Mouse (Mus musculus) mouse embryonic stem cell (cell line): ENCODE measurements around the gene Ppp2r2d.

Experiments
- in situ Hi-C, 2 experiments: fragments of 300-500 bp; cut with MboI; formaldehyde crosslinking; loops; 1 replicate in 1 of 2; 3 replicates in 1 of 2; pipeline ENCODE4 v1.14.3; 2019 to 2020; ENCODE audit warnings: low sequenced_read_pairs in 2 of 2, low pct_unique_long_range_greater_than_20kb in 1 of 2, mixed read lengths in 1 of 2; ENCODE audit not compliant: unreplicated experiment in 1 of 2

The Ppp2r2d gene

DNA sequence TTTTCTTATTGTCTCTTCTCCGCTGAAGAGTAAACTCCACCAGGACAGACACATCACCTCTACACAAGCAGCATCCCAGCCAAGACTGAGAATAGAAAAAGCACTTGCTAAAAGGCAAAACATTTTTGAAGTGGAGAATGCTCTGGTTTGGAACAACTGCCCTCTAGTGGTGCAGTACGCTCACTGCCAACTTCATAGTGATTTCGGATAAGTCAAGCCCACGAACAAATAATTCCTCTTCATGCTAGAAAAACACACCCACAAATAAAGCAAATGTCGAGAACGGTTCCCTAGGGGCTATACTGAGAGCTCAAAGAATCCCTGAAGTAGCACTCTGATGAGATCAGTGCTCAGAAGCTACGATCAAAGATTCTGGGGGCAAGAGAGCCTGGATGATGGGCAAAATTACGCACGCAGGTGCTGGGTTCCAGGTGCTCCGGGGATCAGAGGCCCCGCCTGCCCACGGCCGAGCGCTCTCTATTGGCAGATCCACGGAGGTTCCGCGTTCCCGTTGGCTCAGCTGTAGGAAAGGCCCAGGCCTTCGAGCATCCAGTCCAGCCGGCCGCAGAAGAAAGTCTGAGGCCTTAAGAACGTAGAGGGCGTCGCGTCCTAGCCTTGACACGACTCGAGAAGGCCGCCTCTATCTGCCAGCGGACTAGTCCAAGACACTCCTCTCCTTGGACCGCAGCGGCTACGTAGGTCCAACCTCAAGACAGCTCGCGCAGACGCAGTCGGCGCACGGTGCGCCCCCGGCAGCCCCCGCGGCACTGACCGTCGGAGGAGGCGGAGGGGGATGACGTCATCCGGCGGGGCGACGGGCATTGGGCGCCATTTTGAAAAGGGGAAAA is at the start of gene Ppp2r2d, which contains the start of gene Mapk1ip1:
Gene Ppp2r2d, plus strand, starts transcription at position 536 of the 848 bp plus-strand sequence.
Gene Mapk1ip1, minus strand, starts transcription at position 730 of the 848 bp plus-strand sequence.
- in situ Hi-C loops, result loop anchor here in 1 of 2 experiments (25.0 kb wide), 1 partner anchor 1358 kb away; no protein-coding TSS in a partner anchor

DNA sequence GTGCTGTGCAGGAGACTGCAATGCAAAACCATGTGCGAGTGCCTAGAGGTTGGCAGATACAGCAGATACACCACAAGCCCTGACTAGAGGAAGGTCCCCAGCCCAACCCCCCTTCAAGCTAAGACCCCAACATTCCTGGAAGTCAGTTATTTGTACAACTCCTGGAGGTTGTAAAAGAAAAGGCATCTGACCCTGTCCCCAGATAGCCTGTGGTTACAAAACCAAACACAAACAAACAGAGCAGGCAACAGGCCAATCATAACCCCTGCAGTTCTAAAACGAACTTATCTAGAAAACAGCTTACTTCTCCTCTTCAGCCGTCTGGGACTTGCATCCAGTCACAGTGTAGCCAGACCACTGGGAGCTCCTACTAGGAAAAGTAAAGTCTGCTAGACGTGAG is 42.5 kb upstream of the Ppp2r2d start:
- in situ Hi-C loops, result no loop called here

DNA sequence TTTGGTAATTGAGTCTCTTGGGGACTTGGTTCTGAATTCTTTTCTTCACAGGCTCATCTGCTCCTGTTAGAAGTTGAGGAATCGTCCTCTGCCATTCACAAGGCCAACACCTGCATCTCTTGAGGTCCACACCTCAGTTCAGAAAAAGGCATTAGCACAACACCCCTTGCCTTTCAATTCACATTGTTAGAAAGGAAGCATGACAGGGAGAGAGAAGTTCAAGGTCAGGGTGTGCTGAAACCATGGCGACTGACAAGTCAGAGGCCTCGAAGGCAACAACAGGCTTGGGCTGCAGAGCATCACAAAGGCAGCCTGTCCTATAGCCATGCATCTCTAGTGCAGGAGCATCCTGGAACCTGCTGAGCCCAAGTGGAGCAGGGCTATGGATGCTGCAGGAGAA is 38.7 kb upstream of the Ppp2r2d start:
- in situ Hi-C loops, result no loop called here

DNA sequence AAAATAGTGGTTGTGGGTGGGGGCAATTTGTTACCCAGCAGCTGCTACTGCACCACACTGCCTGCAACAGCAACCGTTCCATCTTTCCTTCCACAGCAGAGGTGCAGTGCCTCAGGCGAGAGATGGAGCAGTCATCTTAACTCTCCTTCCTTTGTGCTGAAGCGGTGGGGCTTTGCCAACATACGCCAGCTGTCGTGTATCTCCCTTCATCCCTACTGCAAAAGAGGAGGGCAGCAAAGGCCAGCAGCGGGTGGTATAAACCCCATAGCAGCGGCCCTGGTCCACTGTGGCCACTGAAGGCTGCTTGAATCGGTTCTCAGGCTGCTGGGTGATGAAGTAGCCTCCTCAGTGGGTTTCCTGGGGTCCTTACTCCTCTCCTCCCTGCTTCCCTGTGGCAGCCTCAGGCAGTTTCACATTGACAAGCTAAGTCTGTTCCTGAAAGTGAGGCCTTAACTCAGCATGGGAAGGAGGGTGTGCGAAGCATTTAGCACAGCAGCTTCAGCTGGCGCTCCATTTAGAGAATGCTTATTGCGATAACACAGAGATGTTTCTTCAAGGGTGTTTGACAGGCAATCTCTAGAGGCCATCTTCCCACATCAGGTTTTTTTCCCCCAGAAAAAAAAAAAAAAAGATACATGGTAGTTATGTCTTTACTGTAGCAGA is 32.5 kb upstream of the Ppp2r2d start:
- in situ Hi-C loops, result no loop called here

DNA sequence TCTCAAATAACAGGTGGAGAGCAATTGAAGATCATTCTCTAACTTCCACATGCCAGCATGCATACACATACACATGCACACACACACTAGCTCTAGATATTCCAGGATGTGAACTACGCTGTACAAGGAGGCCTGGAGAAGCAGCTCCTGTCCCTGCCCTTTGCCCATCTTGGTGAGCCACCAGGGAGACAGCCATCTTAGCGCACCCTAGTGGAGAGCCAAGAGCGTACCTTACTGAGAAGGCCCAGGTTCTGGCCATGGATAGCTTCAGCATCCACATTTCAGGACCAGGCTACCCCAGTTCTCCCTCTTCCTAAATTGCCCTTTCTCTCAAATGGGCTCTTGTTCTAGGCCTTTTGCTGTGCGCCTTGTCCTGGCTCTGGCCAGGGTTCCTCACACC is 27.6 kb upstream of the Ppp2r2d start:
- in situ Hi-C loops, result no loop called here

DNA sequence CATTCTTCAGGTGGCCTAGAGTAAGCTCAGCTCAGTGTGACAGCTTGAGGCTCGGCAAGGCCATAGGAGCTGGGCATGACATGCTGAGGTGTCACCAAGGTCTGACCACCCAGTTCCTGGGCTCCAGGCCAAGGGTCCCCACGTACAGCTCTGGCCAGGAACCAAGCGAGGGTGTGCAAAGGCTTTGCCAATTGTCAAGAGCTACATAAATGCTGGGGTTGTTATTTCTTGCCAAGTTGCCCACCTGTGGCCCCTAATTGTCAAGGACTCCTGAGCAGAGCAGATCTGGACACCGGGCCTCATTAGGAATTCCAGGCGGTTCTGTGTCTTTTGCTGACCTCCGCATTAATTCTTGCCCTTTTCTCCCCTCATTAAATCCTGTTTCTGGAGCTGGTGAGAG is 21.5 kb upstream of the Ppp2r2d start:
- in situ Hi-C loops, result no loop called here

DNA sequence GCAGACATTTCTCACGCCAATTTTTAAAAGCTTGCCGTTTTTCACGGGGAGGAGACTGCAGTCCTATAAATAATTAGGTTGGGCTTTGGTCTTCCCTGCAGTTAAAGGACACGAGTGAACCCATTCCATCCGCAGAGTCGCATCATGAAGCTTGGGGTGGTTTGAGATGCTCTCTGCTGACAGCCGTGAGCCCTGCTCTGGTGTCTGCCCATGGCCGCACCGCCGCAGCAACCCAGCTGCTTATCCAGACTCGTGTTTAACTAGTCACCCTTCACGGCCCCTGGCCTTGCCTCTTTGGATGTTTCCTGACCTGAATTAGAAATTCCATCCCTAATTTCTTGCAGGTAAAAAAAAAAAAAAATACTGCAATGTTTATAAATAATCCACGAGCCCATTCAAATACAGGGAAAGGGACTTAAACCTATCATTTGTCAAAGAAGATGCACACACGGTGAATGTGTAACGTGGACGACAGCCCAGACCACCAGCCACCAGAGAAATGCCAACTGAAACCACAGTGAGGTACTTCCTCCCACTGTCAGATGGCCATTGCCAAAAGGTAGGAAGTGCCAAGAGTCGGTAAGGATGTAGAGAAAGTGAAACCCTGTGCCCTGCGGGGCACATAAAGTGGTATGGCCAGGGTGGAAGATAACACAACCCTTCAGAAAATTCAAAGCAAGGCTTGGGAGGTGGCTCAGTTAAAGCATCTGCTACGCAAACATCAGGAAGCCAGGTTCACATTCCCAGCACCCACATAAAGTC is 20.7 kb upstream of the Ppp2r2d start:
- in situ Hi-C loops, result loop anchor here in 1 of 2 experiments (25.0 kb wide), 1 partner anchor 1338 kb away; no protein-coding TSS in a partner anchor

DNA sequence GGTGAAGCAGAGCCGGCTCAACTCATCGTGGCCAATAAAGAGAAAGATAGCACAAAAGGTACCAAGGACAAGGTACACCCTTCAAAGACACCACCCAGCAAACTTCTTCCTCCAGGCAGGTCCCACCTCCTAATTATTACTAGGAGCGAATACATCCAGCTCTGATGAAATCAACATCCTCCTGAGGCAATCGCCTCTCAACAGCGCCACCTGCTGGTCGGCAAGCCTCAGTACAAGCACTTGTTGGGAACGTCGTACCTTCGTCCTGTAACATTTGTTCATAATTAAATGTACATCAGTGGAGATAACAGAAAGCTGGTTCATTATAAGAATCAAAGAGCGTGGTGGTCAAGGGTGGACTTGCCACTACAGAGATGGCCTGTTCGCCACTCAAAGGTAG is 18.1 kb upstream of the Ppp2r2d start:
- in situ Hi-C loops, result loop anchor here in 1 of 2 experiments (25.0 kb wide), 1 partner anchor 1341 kb away; no protein-coding TSS in a partner anchor

DNA sequence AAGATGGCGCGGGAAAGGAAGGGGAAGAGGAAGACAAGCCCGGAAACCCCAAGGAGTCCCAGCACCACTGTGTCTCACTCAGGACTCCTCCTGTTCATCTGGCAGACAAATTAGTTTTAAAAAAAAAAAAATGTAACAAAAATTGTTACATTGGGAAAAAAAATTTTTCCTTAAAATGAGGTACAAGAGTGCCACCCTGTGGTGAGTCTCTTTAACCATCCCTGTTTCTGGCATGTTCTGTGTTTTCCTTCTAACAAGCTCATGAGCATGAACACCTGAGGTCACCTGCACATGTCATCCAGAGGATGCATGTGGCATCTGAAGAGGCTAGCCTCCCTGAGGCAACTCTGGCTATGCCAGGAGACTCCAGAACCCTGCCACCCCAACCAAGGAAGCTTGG is 10.9 kb upstream of the Ppp2r2d start:
- in situ Hi-C loops, result loop anchor here in 1 of 2 experiments (10.0 to 25.0 kb wide), 2 partner anchors 100 to 1348 kb away; no protein-coding TSS in a partner anchor

DNA sequence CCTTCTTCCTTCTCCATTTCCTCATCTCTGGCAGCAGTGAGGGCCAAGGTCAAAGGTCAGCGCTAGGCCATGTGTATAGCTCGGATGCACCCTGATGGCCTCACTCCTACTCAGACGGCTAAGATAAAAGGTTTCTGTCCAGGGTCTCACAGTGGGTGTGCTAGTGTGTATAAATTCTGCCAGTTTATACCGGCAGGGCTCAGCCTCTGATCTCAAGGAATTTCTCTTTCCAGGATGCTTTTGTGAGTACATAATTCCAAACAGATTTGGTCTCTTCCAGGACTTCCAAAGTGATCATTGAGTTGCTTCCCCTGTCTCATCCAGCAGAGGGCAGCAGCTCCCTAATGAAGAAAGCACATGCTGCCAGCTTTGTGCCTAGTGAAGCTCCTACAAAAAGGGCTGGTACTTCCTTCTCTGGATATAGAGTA is 5.3 kb upstream of the Ppp2r2d start:
- in situ Hi-C loops, result loop anchor here (5.0 to 25.0 kb wide), 2 partner anchors 82 to 1353 kb away; no protein-coding TSS in a partner anchor

DNA sequence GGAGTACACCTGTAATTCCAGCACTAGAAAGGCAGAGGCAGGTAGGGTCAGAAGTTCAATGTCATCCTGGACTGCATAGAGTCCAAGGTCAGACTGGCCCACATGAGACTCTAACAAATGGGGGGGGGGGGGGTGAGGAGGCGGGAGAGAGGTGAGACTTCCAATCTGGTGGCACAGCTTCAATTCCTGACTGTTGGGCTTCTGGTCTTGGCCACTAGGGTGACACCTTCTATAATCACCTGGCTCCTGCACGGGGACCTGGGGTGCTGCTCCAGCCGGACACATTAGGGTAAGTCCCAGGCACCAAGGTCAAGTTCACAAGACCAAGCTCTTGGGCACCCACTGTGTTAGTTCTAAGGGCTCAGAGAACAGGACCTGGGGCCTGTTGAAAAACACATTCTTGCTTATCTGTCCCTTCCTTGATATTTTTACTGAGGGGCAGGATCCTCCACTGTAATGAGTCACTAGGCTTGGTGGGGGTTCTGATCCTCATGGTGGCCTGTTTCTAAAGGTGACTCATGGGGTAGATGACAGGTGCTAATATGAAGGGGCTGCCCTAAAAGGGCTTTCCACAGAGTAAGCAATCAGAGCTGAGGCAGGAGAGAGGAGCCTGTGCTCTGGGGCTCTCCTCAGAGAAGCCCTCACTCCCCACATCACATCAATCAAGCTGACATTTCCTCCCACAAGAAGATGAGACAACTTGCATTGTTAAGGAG is 4.3 kb upstream of the Ppp2r2d start:
- in situ Hi-C loops, result loop anchor here (5.0 to 25.0 kb wide), 2 partner anchors 81 to 1354 kb away; no protein-coding TSS in a partner anchor

DNA sequence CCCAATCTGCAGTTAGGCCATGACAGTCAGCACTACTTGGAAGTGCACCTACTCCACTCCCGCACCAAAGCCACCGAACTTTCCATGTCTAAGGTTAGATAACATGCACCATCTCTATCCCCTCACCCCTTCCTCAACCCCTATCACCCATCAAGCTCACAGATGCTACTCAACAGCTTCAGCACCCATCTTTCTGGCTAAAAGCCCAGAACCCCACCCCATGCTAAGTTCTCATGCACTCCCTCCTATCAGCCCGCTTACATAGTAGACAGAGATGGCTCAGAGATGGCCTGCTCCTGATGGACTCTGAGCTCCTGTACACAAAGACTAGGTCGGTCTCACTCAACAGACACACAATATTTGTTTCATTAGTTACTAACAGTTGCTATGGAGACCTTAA is 2.5 kb upstream of the Ppp2r2d start:
- in situ Hi-C loops, result loop anchor here (5.0 to 25.0 kb wide), 2 partner anchors 79 to 1356 kb away; no protein-coding TSS in a partner anchor

DNA sequence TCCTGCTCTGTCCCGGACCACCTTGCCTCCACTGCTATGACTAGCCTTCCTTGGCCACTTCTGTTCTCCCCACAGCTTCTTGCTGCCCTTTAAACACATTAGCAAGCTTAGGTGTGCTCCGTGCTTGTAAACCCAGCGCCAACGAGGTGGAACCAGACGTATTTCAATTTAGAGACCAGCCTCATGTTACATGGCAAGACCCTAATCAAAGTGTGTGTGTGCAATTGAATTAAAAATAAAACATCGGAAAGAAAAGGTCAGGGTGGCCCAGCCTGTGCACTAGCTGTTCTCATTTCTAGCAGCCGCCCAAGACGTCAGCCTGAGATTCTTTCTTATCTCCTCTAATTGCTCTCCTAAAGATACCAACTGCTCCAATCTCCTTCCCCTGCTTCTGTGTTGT is 768 bp upstream of the Ppp2r2d start:
- in situ Hi-C loops, result loop anchor here in 1 of 2 experiments (25.0 kb wide), 1 partner anchor 1358 kb away; no protein-coding TSS in a partner anchor

DNA sequence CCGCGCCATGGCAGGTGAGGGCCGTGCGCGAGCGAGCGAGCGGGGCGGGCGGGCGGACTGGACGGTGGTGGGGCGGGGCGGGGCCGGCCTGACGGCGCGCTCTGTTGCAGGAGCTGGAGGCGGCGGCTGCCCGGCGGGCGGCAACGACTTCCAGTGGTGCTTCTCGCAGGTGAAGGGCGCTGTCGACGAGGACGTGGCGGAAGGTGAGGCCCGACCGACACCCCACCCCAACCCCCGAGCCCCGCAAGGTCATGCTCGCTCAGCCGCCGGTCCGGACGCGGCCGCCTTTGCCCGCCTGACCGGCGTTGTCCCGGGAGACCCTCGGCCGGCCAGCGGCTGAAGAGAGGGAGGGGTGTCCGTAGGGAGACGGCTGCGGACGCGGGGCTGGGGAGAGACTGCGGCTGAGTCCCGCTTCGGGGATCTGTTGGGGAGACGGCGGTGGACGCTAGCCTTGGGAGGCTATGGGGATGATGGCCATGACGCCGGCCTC is 668 bp downstream of the Ppp2r2d start:
- in situ Hi-C loops, result loop anchor here in 1 of 2 experiments (25.0 kb wide), 1 partner anchor 1359 kb away; no protein-coding TSS in a partner anchor

DNA sequence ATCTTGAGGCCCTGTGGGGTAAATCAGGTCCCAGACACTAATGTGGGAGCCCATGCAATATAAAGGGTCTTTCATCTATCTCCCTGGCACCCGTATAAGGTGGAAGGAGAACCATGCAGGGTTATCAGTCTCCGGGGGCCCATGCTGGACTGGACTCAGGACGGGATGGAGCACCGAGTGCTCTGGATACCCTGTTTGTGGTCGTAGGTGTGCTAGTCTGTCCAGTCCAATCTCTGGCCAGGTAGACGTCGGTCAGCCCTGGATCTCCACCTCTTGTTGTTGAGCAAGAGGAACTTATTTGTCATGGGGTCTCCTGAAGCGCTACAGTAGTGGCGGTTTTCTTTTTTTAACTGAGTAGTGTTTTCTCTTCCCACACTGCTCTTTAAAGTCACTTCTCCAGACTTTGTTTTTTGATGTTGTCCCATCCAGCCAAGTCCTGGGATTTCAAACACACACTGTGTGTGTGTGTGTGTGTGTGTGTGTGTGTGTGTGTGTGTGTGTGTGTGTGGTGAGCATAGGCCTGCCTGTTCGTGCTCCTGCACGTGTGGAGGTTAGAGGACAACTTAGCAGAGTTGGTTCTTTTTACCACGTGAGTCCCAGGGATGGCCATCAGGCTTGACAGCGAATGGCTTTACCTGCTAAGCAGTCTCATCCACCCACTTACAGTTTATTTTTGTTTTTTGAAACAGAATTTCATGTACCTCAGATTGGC is 1.6 kb downstream of the Ppp2r2d start:
- in situ Hi-C loops, result loop anchor here in 1 of 2 experiments (25.0 kb wide), 1 partner anchor 1360 kb away; no protein-coding TSS in a partner anchor

DNA sequence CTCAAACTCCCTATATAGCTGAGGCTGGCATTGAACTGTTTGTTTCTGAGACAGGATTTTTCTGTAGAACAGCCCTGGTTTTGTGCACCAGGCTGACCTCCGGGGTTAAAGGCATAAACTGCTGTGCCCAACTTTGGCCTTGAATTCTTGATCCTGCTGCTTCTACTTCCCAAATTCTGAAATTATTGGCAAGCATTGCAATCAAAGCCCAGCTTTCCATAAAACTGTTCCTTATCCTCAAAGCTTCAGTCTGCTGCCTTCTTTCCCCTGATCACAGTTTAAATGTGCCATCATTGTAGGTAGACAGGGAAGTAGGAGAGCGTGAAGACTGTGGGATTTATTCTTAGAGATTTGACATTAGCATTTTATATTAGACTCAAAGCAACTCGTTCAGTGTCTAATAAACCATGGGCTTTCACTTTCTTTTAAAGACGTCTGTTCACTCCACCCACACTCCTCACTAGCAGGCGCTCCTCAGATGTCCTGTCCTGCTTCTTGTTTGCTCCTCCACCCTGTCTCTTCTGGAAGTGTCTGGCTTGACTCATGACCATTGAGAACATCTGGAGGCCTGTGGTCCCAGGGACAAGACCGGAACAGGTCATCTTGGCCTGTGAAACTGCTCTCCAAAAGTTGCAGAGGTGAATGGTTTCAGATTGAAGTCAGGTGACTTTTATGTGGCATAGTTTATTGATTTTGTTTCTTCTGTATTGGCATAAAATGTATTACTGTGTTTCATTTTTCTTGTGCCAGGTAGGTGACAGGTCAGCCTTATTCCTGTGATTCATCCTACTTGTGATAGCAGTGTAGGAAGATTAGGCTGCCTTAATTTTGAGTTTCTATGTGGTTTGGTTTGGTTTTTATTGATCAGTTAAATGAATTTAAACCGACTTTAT is 2.4 kb downstream of the Ppp2r2d start:
- in situ Hi-C loops, result loop anchor here in 1 of 2 experiments (25.0 kb wide), 1 partner anchor 1361 kb away; no protein-coding TSS in a partner anchor
